Mouse (Mus musculus): ENCODE data around the gene Scmh1.

DNA sequence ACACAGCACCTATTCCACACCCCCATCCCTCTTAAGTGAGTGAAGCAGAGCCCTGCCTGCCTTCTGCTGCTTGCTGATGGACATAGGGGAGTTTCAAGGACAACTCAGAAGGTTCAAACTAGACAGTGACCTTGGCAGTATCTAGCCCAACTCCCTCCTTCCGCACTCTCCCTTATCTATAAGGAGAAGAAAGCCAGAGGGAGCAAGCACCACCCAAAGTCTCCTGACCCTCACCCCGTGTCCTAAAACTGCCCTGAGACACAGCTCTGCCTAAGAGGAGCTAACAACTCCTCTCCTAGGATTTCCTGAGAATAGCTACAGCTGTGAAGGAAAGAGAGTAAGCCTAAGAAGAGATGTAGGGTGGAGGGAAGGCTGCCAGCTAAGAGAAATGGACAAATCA lies 37.0 kb upstream of the Scmh1 start:
- TF ChIP-seq CTCF (IDR thresholded peaks at IDR 0.05; ENCODE audit: extremely low read depth, insufficient read depth, insufficient read length, insufficient replicate concordance) = no peak
- TF ChIP-seq POLR2A (IDR thresholded peaks at IDR 0.05; ENCODE audit: low read depth, low read length) = no peak
